ENCODE assay signal across 20 mouse cellular contexts in the genomic region with DNA sequence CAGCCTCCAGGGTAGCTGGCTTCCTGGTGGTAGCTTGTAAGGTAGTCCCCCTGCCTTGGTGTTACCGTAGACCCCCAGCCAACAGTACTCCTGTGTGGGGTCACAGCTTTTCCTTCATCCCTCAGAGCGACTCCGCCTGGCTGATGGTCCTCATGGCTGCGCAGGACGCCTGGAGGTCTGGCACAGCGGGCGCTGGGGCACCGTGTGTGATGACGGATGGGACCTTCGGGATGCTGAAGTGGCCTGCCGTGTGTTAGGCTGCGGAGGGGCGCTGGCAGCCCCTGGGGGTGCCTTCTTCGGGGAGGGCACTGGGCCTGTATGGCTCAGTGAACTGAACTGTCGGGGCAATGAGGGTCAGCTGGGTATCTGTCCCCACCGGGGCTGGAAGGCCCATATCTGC. TPM values are rescaled to one million over a fixed set of nuclear protein-coding genes. Genes with fewer than 3 reads are reported as not detected.
DNase-seq lines count a peak whose midpoint lies in the region; ATAC-seq and TF ChIP-seq lines count a peak whose summit lies in the region.
"Had no signal": no experiment of that assay in that cellular context is flagged by ENCODE, and none has a peak within 500 bp of the region (broad histone marks: within the 10 kb centered on the region; RNA-seq: fewer than 3 reads in every experiment).

No protein-coding gene starts in this region.

- 76% methylated on average over 16 of the region's 16 CpGs for WGBS in midbrain, embryonic 10.5 days
- WGBS in midbrain, embryonic 14.5 days, result 81% methylated on average over 16 of the region's 16 CpGs
- WGBS in hindbrain, embryonic 12.5 days, result 65% methylated on average over 16 of the region's 16 CpGs
- WGBS in limb, embryonic 14.5 days, result 69% methylated on average over 16 of the region's 16 CpGs

- ATAC-seq in midbrain, embryonic 14.5 days (ENCODE audit: low FRiP score, low TSS enrichment), result no peak
- no peak for ATAC-seq in hindbrain, embryonic 12.5 days (ENCODE audit: low FRiP score)
- ATAC-seq in limb, embryonic 14.5 days (ENCODE audit: low FRiP score, low read depth), result no peak

- H3K9ac ChIP-seq in midbrain, embryonic 14.5 days (replicated peaks; ENCODE audit: low read length), result no peak overlapping the region; the same call in 1 of the 2 replicates
- 0 out of 2 replicates have a peak overlapping the region, but pooled peaks have one; percentile 18 for H3K9ac ChIP-seq in hindbrain, embryonic 12.5 days
- H3K9ac ChIP-seq in limb, embryonic 14.5 days (ENCODE audit: low read depth, low read length, severe bottlenecking), result peak overlapping the region; percentile 28; the same call in 1 of the 2 replicates
- H3K9ac ChIP-seq: lung, embryonic 15.5 days had no signal

- H3K27ac ChIP-seq in midbrain, embryonic 10.5 days (replicated peaks), result peak overlapping the region; percentile 94
- H3K27ac ChIP-seq in midbrain, embryonic 14.5 days (replicated peaks; ENCODE audit: low read depth, low read length), result no peak overlapping the region
- peak overlapping the region; percentile 23; the same call in 1 of the 2 replicates for H3K27ac ChIP-seq in hindbrain, embryonic 12.5 days
- H3K27ac ChIP-seq in limb, embryonic 14.5 days (replicated peaks; ENCODE audit: low read depth, low read length), result no peak overlapping the region; the same call in 1 of the 2 replicates
- H3K27ac ChIP-seq: layer of hippocampus, adult 2 months had no signal

- TF ChIP-seq POLR2A in limb, embryonic 14.5 days (IDR thresholded peaks at IDR 0.05; ENCODE audit: borderline replicate concordance, extremely low read depth, insufficient read depth, insufficient read length), result no peak

- intact Hi-C loops in heart, postnatal 25 days (cut with DNase I), result no loop called here
- intact Hi-C loops in left cerebral cortex, postnatal 36 days (cut with DNase I), result no loop called here

- H3K36me3 ChIP-seq in midbrain, embryonic 10.5 days, result no peaks in the 10 kb centered on the region
- H3K36me3 ChIP-seq in midbrain, embryonic 14.5 days (ENCODE audit: control insufficient read depth, insufficient read depth, low read length), result no peaks in the 10 kb centered on the region
- H3K36me3 ChIP-seq in hindbrain, embryonic 12.5 days, result no peaks in the 10 kb centered on the region
- H3K36me3 ChIP-seq in limb, embryonic 14.5 days (ENCODE audit: control insufficient read depth, insufficient read depth, low read length), result no peaks in the 10 kb centered on the region
- H3K36me3 ChIP-seq: heart, embryonic 12.5 days; lung, embryonic 15.5 days had no signal

- peaks cover 64% of the 10 kb centered on the region for H3K4me1 ChIP-seq in midbrain, embryonic 10.5 days
- peaks cover 37% of the 10 kb centered on the region for H3K4me1 ChIP-seq in midbrain, embryonic 14.5 days (ENCODE audit: control insufficient read depth, insufficient read depth, low read length)
- peaks cover 64% of the 10 kb centered on the region for H3K4me1 ChIP-seq in hindbrain, embryonic 12.5 days
- peaks cover 48% of the 10 kb centered on the region for H3K4me1 ChIP-seq in limb, embryonic 14.5 days (ENCODE audit: control insufficient read depth, insufficient read depth, low read length)

- no peaks in the 10 kb centered on the region for H3K27me3 ChIP-seq in midbrain, embryonic 10.5 days (ENCODE audit: low read depth, poor library complexity, severe bottlenecking)
- no peaks in the 10 kb centered on the region for H3K27me3 ChIP-seq in midbrain, embryonic 14.5 days (ENCODE audit: control insufficient read depth, insufficient read depth, low read length)
- H3K27me3 ChIP-seq in hindbrain, embryonic 12.5 days, result no peaks in the 10 kb centered on the region
- no peaks in the 10 kb centered on the region for H3K27me3 ChIP-seq in limb, embryonic 14.5 days (ENCODE audit: control insufficient read depth, insufficient read depth, low read length)
- H3K27me3 ChIP-seq: lung, embryonic 15.5 days had no signal

- H3K9me3 ChIP-seq in midbrain, embryonic 10.5 days (replicated peaks), result no peaks in the 10 kb centered on the region
- no peaks in the 10 kb centered on the region for H3K9me3 ChIP-seq in midbrain, embryonic 14.5 days (ENCODE audit: control insufficient read depth, low read length)
- no peaks in the 10 kb centered on the region for H3K9me3 ChIP-seq in hindbrain, embryonic 12.5 days (replicated peaks)
- no peaks in the 10 kb centered on the region for H3K9me3 ChIP-seq in limb, embryonic 14.5 days (ENCODE audit: control insufficient read depth, low read length)
- H3K9me3 ChIP-seq: heart, embryonic 12.5 days; lung, embryonic 15.5 days had no signal

- H3K4me2 ChIP-seq in midbrain, embryonic 14.5 days (ENCODE audit: low read length), result no peak overlapping the region
- no peak overlapping the region for H3K4me2 ChIP-seq in hindbrain, embryonic 12.5 days (replicated peaks)
- peak overlapping the region; percentile 14; the same call in 1 of the 2 replicates for H3K4me2 ChIP-seq in limb, embryonic 14.5 days (replicated peaks; ENCODE audit: low read depth, low read length, severe bottlenecking)
- H3K4me2 ChIP-seq: liver, embryonic 11.5 days had no signal

- H3K4me3 ChIP-seq in midbrain, embryonic 10.5 days, result no peak overlapping the region
- no peak overlapping the region for H3K4me3 ChIP-seq in midbrain, embryonic 14.5 days (replicated peaks; ENCODE audit: low read depth, low read length)
- H3K4me3 ChIP-seq in hindbrain, embryonic 12.5 days, result no peak overlapping the region
- no peak overlapping the region for H3K4me3 ChIP-seq in limb, embryonic 14.5 days (replicated peaks; ENCODE audit: low read length)
- H3K4me3 ChIP-seq: heart, embryonic 12.5 days; layer of hippocampus, adult 2 months; lung, embryonic 15.5 days had no signal

- DNase-seq in heart, adult 11 months, result peak; percentile 93
- DNase-seq in heart, postnatal 25 days (ENCODE audit: low spot score), result no peak
- DNase-seq in midbrain, embryonic 10.5 days (ENCODE audit: low spot score), result no peak
- no peak for DNase-seq in midbrain, embryonic 14.5 days
- no peak for DNase-seq in limb, embryonic 14.5 days (ENCODE audit: low spot score)
- no peak for DNase-seq in ovary, postnatal 36 days (ENCODE audit: low spot score)
- DNase-seq in left cerebral cortex, postnatal 36 days (ENCODE audit: low spot score in 2 of 2), result no peak
- DNase-seq: cerebellum, adult 11-12 months; gastrocnemius, postnatal 36 days; retina, postnatal 1 day had no signal

RNA-seq across cellular contexts. Expression of a gene that starts 1.3 kb away (rescaled TPM):
- total RNA-seq in heart, postnatal 25 days (2021), result 1 to 10 TPM; 3.8 to 4.3 TPM
- polyA plus RNA-seq in midbrain, embryonic 10.5 days (2016; fragmentation: Nextera tagmentation; extraction: Ambion mirVana), result 1.6 and 1.9 TPM in 2 replicates
- polyA plus RNA-seq in midbrain, embryonic 14.5 days (2014; fragmentation: Nextera tagmentation; extraction: Ambion mirVana), result 0.12 and 0.84 TPM in 2 replicates
- polyA plus RNA-seq in hindbrain, embryonic 12.5 days (2016; fragmentation: Nextera tagmentation; extraction: Ambion mirVana), result 1.6 and 2.2 TPM in 2 replicates
- 38.1 and 48.4 TPM in 2 replicates for polyA plus RNA-seq in limb, embryonic 14.5 days (2012; rRNA removed)
- polyA plus RNA-seq in limb, embryonic 14.5 days (2014; fragmentation: Nextera tagmentation; extraction: Ambion mirVana), result 13.2 and 13.6 TPM in 2 replicates
- 1 to 10 TPM in 1 of 2 experiments, under 1 TPM in 1; 0.84 to 3.6 TPM for total RNA-seq in left cerebral cortex, postnatal 36 days (2021)
- total RNA-seq: common myeloid progenitor, adult 5-6 weeks; megakaryocyte, adult 5-6 weeks had no signal

RNA-seq across cellular contexts. Expression of a gene that starts 5.0 kb away (rescaled TPM):
- 1 to 10 TPM; 3.8 to 5.4 TPM for total RNA-seq in heart, postnatal 25 days (2021)
- polyA plus RNA-seq in midbrain, embryonic 10.5 days (2016; fragmentation: Nextera tagmentation; extraction: Ambion mirVana), result 10.4 and 11.6 TPM in 2 replicates
- 24.0 and 28.9 TPM in 2 replicates for polyA plus RNA-seq in midbrain, embryonic 14.5 days (2014; fragmentation: Nextera tagmentation; extraction: Ambion mirVana)
- polyA plus RNA-seq in hindbrain, embryonic 12.5 days (2016; fragmentation: Nextera tagmentation; extraction: Ambion mirVana), result 12.3 and 14.3 TPM in 2 replicates
- 7.6 and 10.0 TPM in 2 replicates for polyA plus RNA-seq in limb, embryonic 14.5 days (2012; rRNA removed)
- polyA plus RNA-seq in limb, embryonic 14.5 days (2014; fragmentation: Nextera tagmentation; extraction: Ambion mirVana), result 0.92 and 1.9 TPM in 2 replicates
- total RNA-seq in left cerebral cortex, postnatal 36 days (2021), result 100 to 1,000 TPM; 103 to 106 TPM

RNA-seq across cellular contexts. Expression of a gene that starts 11.8 kb away (rescaled TPM):
- 1 to 10 TPM; 7.9 to 8.1 TPM for total RNA-seq in heart, postnatal 25 days (2021)
- 4.3 and 4.7 TPM in 2 replicates for polyA plus RNA-seq in midbrain, embryonic 10.5 days (2016; fragmentation: Nextera tagmentation; extraction: Ambion mirVana)
- polyA plus RNA-seq in midbrain, embryonic 14.5 days (2014; fragmentation: Nextera tagmentation; extraction: Ambion mirVana), result 4.6 and 5.1 TPM in 2 replicates
- polyA plus RNA-seq in hindbrain, embryonic 12.5 days (2016; fragmentation: Nextera tagmentation; extraction: Ambion mirVana), result 4.3 and 4.8 TPM in 2 replicates
- polyA plus RNA-seq in limb, embryonic 14.5 days (2012; rRNA removed), result 13.4 and 22.3 TPM in 2 replicates
- 4.0 and 4.6 TPM in 2 replicates for polyA plus RNA-seq in limb, embryonic 14.5 days (2014; fragmentation: Nextera tagmentation; extraction: Ambion mirVana)
- 10 to 100 TPM; 14.0 to 17.0 TPM for total RNA-seq in left cerebral cortex, postnatal 36 days (2021)

RNA-seq across cellular contexts. Expression of a gene that starts 20.5 kb away (rescaled TPM):
- total RNA-seq in heart, postnatal 25 days (2021), result not detected
- polyA plus RNA-seq in midbrain, embryonic 10.5 days (2016; fragmentation: Nextera tagmentation; extraction: Ambion mirVana), result 0.20 TPM in 1 of 2 replicates, not detected in the other
- polyA plus RNA-seq in midbrain, embryonic 14.5 days (2014; fragmentation: Nextera tagmentation; extraction: Ambion mirVana), result 0.55 TPM in 1 of 2 replicates, not detected in the other
- polyA plus RNA-seq in hindbrain, embryonic 12.5 days (2016; fragmentation: Nextera tagmentation; extraction: Ambion mirVana), result not detected in 2 replicates
- 0.15 and 0.22 TPM in 2 replicates for polyA plus RNA-seq in limb, embryonic 14.5 days (2012; rRNA removed)
- not detected in 2 replicates for polyA plus RNA-seq in limb, embryonic 14.5 days (2014; fragmentation: Nextera tagmentation; extraction: Ambion mirVana)
- total RNA-seq in left cerebral cortex, postnatal 36 days (2021), result under 1 TPM in 1 of 2 experiments, not detected in 1; 0.32 TPM
- total RNA-seq: adrenal gland, adult 18-20 months; common myeloid progenitor, adult 5-6 weeks; megakaryocyte, adult 5-6 weeks had no signal
- polyA plus RNA-seq: C2C12; kidney, postnatal 0 days; lung, embryonic 15.5 days had no signal

RNA-seq across cellular contexts. Expression of a gene that starts 37.4 kb away (rescaled TPM):
- total RNA-seq in heart, postnatal 25 days (2021), result 10 to 100 TPM; 22.4 to 28.7 TPM
- 0.05 and 0.26 TPM in 2 replicates for polyA plus RNA-seq in midbrain, embryonic 10.5 days (2016; fragmentation: Nextera tagmentation; extraction: Ambion mirVana)
- not detected in 2 replicates for polyA plus RNA-seq in midbrain, embryonic 14.5 days (2014; fragmentation: Nextera tagmentation; extraction: Ambion mirVana)
- polyA plus RNA-seq in hindbrain, embryonic 12.5 days (2016; fragmentation: Nextera tagmentation; extraction: Ambion mirVana), result not detected in 2 replicates
- 0.45 and 0.74 TPM in 2 replicates for polyA plus RNA-seq in limb, embryonic 14.5 days (2012; rRNA removed)
- polyA plus RNA-seq in limb, embryonic 14.5 days (2014; fragmentation: Nextera tagmentation; extraction: Ambion mirVana), result 0.37 and 1.1 TPM in 2 replicates
- total RNA-seq in left cerebral cortex, postnatal 36 days (2021), result under 1 TPM in 1 of 2 experiments, not detected in 1; 0.15 TPM
- total RNA-seq: common myeloid progenitor, adult 5-6 weeks; megakaryocyte, adult 5-6 weeks had no signal

Comparison
In these comparisons a context has a peak if more than half of its experiments do, and no peak if none do; other contexts are left out.
1. H3K27ac ChIP-seq: peak in midbrain, embryonic 10.5 days (single experiment) and hindbrain, embryonic 12.5 days (single experiment); none in midbrain, embryonic 14.5 days (single experiment) and limb, embryonic 14.5 days (single experiment).